Mouse (Mus musculus) lung, adult 2 months (tissue): ENCODE results near the gene Inca1.

ENCODE experiments used
- CTCF ChIP-seq: fragments of 200-500 bp; IDR thresholded peaks from 2 replicates; pipeline ENCODE4 v1.5.1; 2011; ENCODE audit warnings: mild to moderate bottlenecking, low read length, control low read depth; ENCODE audit not compliant: insufficient read depth
- POLR2A ChIP-seq: fragments of 200-500 bp; IDR thresholded peaks from 2 replicates; pipeline ENCODE4 v1.6.1; 2011; ENCODE audit warnings: low read depth, mild to moderate bottlenecking, control low read depth, low read length, borderline replicate concordance; ENCODE audit errors: extremely low read depth

DNA sequence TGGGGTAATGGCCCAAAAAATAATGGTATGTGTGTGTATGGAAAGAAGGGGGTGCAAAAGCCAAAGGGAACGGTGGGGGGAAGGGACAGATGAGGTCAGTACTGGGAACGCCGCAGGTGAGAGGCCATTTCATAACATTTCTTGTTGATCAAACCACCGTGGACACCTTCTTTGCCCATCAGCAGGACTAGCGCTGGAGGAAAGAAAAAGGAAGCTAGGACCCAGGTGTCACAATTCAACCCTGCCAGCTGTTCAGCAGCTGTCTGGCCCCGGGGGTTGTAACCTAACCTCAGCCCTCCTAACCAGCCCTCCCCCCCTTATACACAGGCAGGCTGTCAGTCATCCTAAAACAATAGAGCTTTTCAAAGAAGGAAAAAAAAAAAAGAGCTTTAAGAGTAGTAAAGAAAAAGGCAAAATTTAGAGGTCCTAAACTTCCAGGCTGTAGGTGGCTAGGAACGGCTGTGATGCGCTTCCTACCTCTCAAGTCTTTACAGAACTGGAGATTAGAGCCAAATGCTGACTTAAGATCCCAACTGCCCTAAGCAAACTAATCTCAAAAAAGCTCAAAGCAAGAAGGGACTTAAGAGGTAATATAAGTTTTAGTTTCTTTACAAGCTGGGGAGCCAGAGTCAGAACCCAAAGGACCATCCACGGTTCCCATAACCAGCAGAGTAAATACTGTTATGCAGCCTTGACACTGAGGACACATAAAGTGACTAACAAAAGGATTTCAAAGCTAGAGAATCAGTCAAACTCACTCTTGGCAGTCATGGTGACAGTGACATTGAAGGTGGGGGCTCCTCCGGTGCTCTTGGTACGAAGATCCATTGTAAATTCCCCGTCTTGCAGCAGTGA is 47.7 kb downstream of the Inca1 start:
- TF ChIP-seq CTCF: no peak
- no peak for TF ChIP-seq POLR2A
